In genomic region chr10:62896774-62897173, GRCm38 (mm10) we compare ENCODE assay signal across 21 mouse cellular contexts. TPM values are rescaled to one million over a fixed set of nuclear protein-coding genes. Genes with fewer than 3 reads are reported as not detected.
DNase-seq lines count a peak whose midpoint lies in the region; ATAC-seq and TF ChIP-seq lines count a peak whose summit lies in the region.
"Had no signal": no experiment of that assay in that cellular context is flagged by ENCODE, and none has a peak within 500 bp of the region (broad histone marks: within the 10 kb centered on the region; RNA-seq: fewer than 3 reads in every experiment).

No protein-coding gene starts in this region.

- H3K4me1 ChIP-seq in kidney, embryonic 16.5 days (ENCODE audit: insufficient read depth, low read length): no peaks in the 10 kb centered on the region
- no peaks in the 10 kb centered on the region for H3K4me1 ChIP-seq in midbrain, postnatal 0 days (ENCODE audit: insufficient read depth, low read length)
- H3K4me1 ChIP-seq in midbrain, embryonic 11.5 days (ENCODE audit: control insufficient read depth, insufficient read depth, low read length): no peaks in the 10 kb centered on the region
- H3K4me1 ChIP-seq: heart, embryonic 15.5 days; hindbrain, embryonic 13.5 days; limb, embryonic 13.5 days; liver, embryonic 15.5 days; midbrain, embryonic 10.5 days; neural tube, embryonic 15.5 days had no signal

- H3K4me2 ChIP-seq in kidney, embryonic 16.5 days (replicated peaks; ENCODE audit: low read depth, low read length): no peak overlapping the region
- H3K4me2 ChIP-seq in midbrain, postnatal 0 days (ENCODE audit: low read depth, low read length, poor library complexity, severe bottlenecking): no peak overlapping the region
- no peak overlapping the region for H3K4me2 ChIP-seq in midbrain, embryonic 11.5 days
- H3K4me2 ChIP-seq: heart, embryonic 15.5 days; hindbrain, embryonic 13.5 days; limb, embryonic 13.5 days; liver, embryonic 15.5 days; neural tube, embryonic 15.5 days had no signal

- H3K4me3 ChIP-seq in kidney, embryonic 16.5 days (ENCODE audit: low read length): no peak overlapping the region
- no peak overlapping the region for H3K4me3 ChIP-seq in midbrain, postnatal 0 days (ENCODE audit: low read depth, low read length)
- no peak overlapping the region for H3K4me3 ChIP-seq in midbrain, embryonic 11.5 days (ENCODE audit: low read depth, low read length)
- H3K4me3 ChIP-seq: heart, embryonic 15.5 days; hindbrain, embryonic 13.5 days; limb, embryonic 13.5 days; liver, embryonic 15.5 days; midbrain, embryonic 10.5 days; myocyte; neural tube, embryonic 15.5 days had no signal

- H3K27me3 ChIP-seq in kidney, embryonic 16.5 days (ENCODE audit: insufficient read depth, low read length): no peaks in the 10 kb centered on the region
- no peaks in the 10 kb centered on the region for H3K27me3 ChIP-seq in midbrain, postnatal 0 days (ENCODE audit: insufficient read depth, low read length)
- H3K27me3 ChIP-seq in midbrain, embryonic 11.5 days (ENCODE audit: control insufficient read depth, insufficient read depth, low read length): no peaks in the 10 kb centered on the region
- no peaks in the 10 kb centered on the region for H3K27me3 ChIP-seq in Patski
- H3K27me3 ChIP-seq: heart, embryonic 15.5 days; hindbrain, embryonic 13.5 days; limb, embryonic 13.5 days; liver, embryonic 15.5 days; neural tube, embryonic 15.5 days had no signal

- WGBS in kidney, embryonic 16.5 days: 55% methylated on average over 4 of the region's 4 CpGs
- 78% methylated on average over 4 of the region's 4 CpGs for WGBS in midbrain, postnatal 0 days
- 68% methylated on average over 4 of the region's 4 CpGs for WGBS in midbrain, embryonic 11.5 days

- H3K27ac ChIP-seq in kidney, embryonic 16.5 days (ENCODE audit: low read length): no peak overlapping the region
- H3K27ac ChIP-seq in midbrain, postnatal 0 days (ENCODE audit: low read depth, low read length): no peak overlapping the region
- no peak overlapping the region for H3K27ac ChIP-seq in midbrain, embryonic 11.5 days (ENCODE audit: low read depth, low read length)
- H3K27ac ChIP-seq: heart, embryonic 15.5 days; hindbrain, embryonic 13.5 days; limb, embryonic 13.5 days; liver, embryonic 15.5 days; midbrain, embryonic 10.5 days; neural tube, embryonic 15.5 days had no signal

- CTCF ChIA-PET in Patski (lab: Charles Lee): no interaction called here

- ATAC-seq in kidney, embryonic 16.5 days (ENCODE audit: low FRiP score, low TSS enrichment): no peak
- ATAC-seq in midbrain, postnatal 0 days (ENCODE audit: low FRiP score): no peak
- ATAC-seq in midbrain, embryonic 11.5 days (ENCODE audit: low FRiP score): no peak
- ATAC-seq in Patski: no peak
- no peak for ATAC-seq in erythroid progenitor cell, adult 5-6 weeks (replicated peaks; ENCODE audit: low FRiP score, poor library complexity, severe bottlenecking)
- ATAC-seq: CD4-positive, CD25-positive, alpha-beta regulatory T cell, adult 4 months; forebrain, embryonic 14.5 days; intestine, embryonic 16.5 days had no signal

- no peak overlapping the region for H3K9ac ChIP-seq in kidney, embryonic 16.5 days (replicated peaks; ENCODE audit: low read length)
- H3K9ac ChIP-seq in midbrain, postnatal 0 days (replicated peaks; ENCODE audit: low read length, poor library complexity, severe bottlenecking): no peak overlapping the region
- no peak overlapping the region for H3K9ac ChIP-seq in midbrain, embryonic 11.5 days (ENCODE audit: low read length)
- H3K9ac ChIP-seq: heart, embryonic 15.5 days; hindbrain, embryonic 13.5 days; limb, embryonic 13.5 days; liver, embryonic 15.5 days; neural tube, embryonic 15.5 days had no signal

- H3K9me3 ChIP-seq in kidney, embryonic 16.5 days (ENCODE audit: low read length): no peaks in the 10 kb centered on the region
- H3K9me3 ChIP-seq in midbrain, postnatal 0 days (ENCODE audit: low read length): no peaks in the 10 kb centered on the region
- H3K9me3 ChIP-seq in midbrain, embryonic 11.5 days (ENCODE audit: control insufficient read depth, low read length): no peaks in the 10 kb centered on the region
- H3K9me3 ChIP-seq: heart, embryonic 15.5 days; hindbrain, embryonic 13.5 days; limb, embryonic 13.5 days; liver, embryonic 15.5 days; midbrain, embryonic 10.5 days; neural tube, embryonic 15.5 days had no signal

- H3K36me3 ChIP-seq in kidney, embryonic 16.5 days (ENCODE audit: insufficient read depth, low read length): no peaks in the 10 kb centered on the region
- H3K36me3 ChIP-seq in midbrain, postnatal 0 days (ENCODE audit: insufficient read depth, low read length): no peaks in the 10 kb centered on the region
- no peaks in the 10 kb centered on the region for H3K36me3 ChIP-seq in midbrain, embryonic 11.5 days (ENCODE audit: control insufficient read depth, insufficient read depth, low read length)
- H3K36me3 ChIP-seq: heart, embryonic 15.5 days; hindbrain, embryonic 13.5 days; limb, embryonic 13.5 days; liver, embryonic 15.5 days; midbrain, embryonic 10.5 days; neural tube, embryonic 15.5 days had no signal

- POLR2A ChIA-PET in Patski (lab: Charles Lee): no interaction called here

- peak; percentile 31; the same call in 1 of the 2 replicates for TF ChIP-seq CTCF in midbrain, postnatal 0 days (IDR thresholded peaks at IDR 0.05)
- TF ChIP-seq CTCF in Patski (IDR thresholded peaks at IDR 0.05): peak; percentile 20

- peak; percentile 34 for DNase-seq in kidney, adult 11 months
- no peak for DNase-seq in midbrain, postnatal 0 days (ENCODE audit: low spot score)
- no peak for DNase-seq in midbrain, embryonic 11.5 days (ENCODE audit: low spot score, missing footprints)
- no peak for DNase-seq in Patski (ENCODE audit: low read depth, low spot score)
- DNase-seq in cerebellum, adult 9-11 months: no peak
- DNase-seq: cerebellum, postnatal 14 days; lung, postnatal 36 days; right cerebral cortex, postnatal 25 days; thymus, postnatal 36 days had no signal

- in situ Hi-C loops in Patski (cut with MboI; ENCODE audit: low pct_unique_long_range_greater_than_20kb): no loop called here

RNA-seq across cellular contexts. Expression of gene Tet1, which starts 12.0 kb away (rescaled TPM):
- polyA plus RNA-seq in kidney, embryonic 16.5 days (2015; fragmentation: Nextera tagmentation; extraction: Ambion mirVana): 23.4 and 28.4 TPM in 2 replicates
- 29.0 and 40.5 TPM in 2 replicates for total RNA-seq in midbrain, postnatal 0 days (2014; rRNA removed)
- 31.1 and 34.9 TPM in 2 replicates for polyA plus RNA-seq in midbrain, postnatal 0 days (2015; fragmentation: Nextera tagmentation; extraction: Ambion mirVana)
- polyA plus RNA-seq in midbrain, embryonic 11.5 days (2014; fragmentation: Nextera tagmentation; extraction: Ambion mirVana): 33.3 and 36.0 TPM in 2 replicates
- polyA plus RNA-seq in Patski (2021): 1.5 TPM
- total RNA-seq in erythroid progenitor cell, adult 5-6 weeks (2015; ENCODE audit: low replicate concordance): 2.2 and 6.7 TPM in 2 replicates
- total RNA-seq in erythroid progenitor cell, adult 5-6 weeks (2017; ENCODE audit: low replicate concordance): 0.39 and 0.76 TPM in 2 replicates

RNA-seq across cellular contexts. Expression of gene Slc25a16, which starts 23.7 kb away (rescaled TPM):
- 19.0 and 19.4 TPM in 2 replicates for polyA plus RNA-seq in kidney, embryonic 16.5 days (2015; fragmentation: Nextera tagmentation; extraction: Ambion mirVana)
- total RNA-seq in midbrain, postnatal 0 days (2014; rRNA removed): 19.0 and 23.0 TPM in 2 replicates
- polyA plus RNA-seq in midbrain, postnatal 0 days (2015; fragmentation: Nextera tagmentation; extraction: Ambion mirVana): 12.3 and 13.7 TPM in 2 replicates
- 9.6 and 10.6 TPM in 2 replicates for polyA plus RNA-seq in midbrain, embryonic 11.5 days (2014; fragmentation: Nextera tagmentation; extraction: Ambion mirVana)
- 27.4 TPM for polyA plus RNA-seq in Patski (2021)
- total RNA-seq in erythroid progenitor cell, adult 5-6 weeks (2015; ENCODE audit: low replicate concordance): 9.6 and 15.5 TPM in 2 replicates
- 9.1 and 19.9 TPM in 2 replicates for total RNA-seq in erythroid progenitor cell, adult 5-6 weeks (2017; ENCODE audit: low replicate concordance)

RNA-seq across cellular contexts. Expression of gene Dna2, which starts 50.1 kb away (rescaled TPM):
- polyA plus RNA-seq in kidney, embryonic 16.5 days (2015; fragmentation: Nextera tagmentation; extraction: Ambion mirVana): 16.6 and 19.7 TPM in 2 replicates
- 2.0 and 3.5 TPM in 2 replicates for total RNA-seq in midbrain, postnatal 0 days (2014; rRNA removed)
- polyA plus RNA-seq in midbrain, postnatal 0 days (2015; fragmentation: Nextera tagmentation; extraction: Ambion mirVana): 2.6 and 2.7 TPM in 2 replicates
- 22.0 and 25.2 TPM in 2 replicates for polyA plus RNA-seq in midbrain, embryonic 11.5 days (2014; fragmentation: Nextera tagmentation; extraction: Ambion mirVana)
- 8.3 TPM for polyA plus RNA-seq in Patski (2021)
- total RNA-seq in erythroid progenitor cell, adult 5-6 weeks (2015; ENCODE audit: low replicate concordance): 41.9 and 47.2 TPM in 2 replicates
- total RNA-seq in erythroid progenitor cell, adult 5-6 weeks (2017; ENCODE audit: low replicate concordance): 45.7 and 49.2 TPM in 2 replicates
